Mouse (Mus musculus) frontal cortex, postnatal 36 days (tissue): ENCODE data around the gene Vwce.

ENCODE experiments used
- DNase-seq, 2 experiments: peaks; one replicate each; pipeline ENCODE4 v3.0.0; 2022; ENCODE audit warnings: low spot score in 2 of 2

The Vwce gene

GRCm38 (mm10) chr19:10689470-10690166 is 55.6 kb downstream of the Vwce start:
- DNase-seq: no peak

- no peak for DNase-seq
These were observed 56.3 kb downstream of the Vwce start for GRCm38 (mm10) chr19:10690336-10690735.

DNA sequence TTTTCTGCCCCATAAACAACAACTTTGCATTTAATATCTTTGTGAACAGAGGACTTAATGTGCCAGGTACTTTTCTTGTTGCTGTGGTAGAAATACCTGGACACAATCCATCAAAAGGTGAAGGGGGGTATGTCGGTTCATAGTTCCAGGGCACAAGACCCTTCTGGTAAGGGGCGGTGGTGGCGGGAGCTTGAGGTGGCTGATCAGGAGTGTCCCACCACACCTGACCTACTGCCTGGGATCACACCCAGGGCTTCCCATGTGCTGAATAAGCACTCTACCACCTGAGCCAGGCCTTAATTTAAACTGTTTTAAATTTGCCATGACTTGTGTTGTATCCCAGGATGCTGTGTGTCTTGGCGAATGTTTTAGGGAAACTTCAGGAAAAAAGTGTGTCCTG is 57.1 kb downstream of the Vwce start:
- no peak for DNase-seq

DNA sequence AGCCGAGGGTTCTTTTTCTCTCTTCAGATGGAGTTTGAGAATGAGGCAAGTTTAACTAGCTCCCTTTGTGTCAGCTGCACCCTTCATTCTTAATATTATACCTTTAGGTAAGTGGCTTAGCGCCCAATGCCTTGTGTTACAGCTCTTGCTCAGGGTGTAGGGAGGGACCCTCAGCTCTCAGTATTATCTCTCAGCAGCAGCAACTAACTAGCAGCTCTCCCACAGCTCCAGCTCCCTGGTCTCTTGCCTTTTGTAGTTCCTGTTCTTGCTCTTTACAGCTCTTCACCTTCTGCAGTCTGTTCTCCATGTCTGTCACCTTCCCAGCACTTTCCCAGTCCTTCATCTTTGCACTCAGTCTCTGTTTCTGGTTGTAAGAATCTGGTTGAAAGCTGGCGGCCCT is 57.6 kb downstream of the Vwce start:
- no peak for DNase-seq

DNA sequence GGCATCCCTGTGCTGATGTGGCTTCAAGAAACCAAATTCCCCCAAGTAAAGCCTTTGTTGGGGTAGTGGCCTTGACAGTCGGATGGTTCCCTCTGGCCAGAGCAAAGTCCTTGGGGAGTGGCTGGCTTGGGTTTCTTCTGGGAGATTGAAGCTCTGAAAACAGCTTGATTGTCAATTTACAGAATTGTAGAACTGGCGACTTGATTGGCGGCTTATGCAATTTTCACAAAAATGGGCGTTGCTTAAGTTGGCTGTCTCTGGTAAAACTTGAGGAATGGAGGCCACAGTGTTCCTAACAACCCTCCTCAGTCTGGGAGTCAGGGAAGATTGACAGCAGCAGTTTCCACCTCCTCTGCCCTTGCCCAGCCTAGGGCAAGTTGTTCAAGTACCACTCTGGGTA is 58.3 kb downstream of the Vwce start:
- DNase-seq: no peak

- DNase-seq: no peak
These were observed 60.1 kb downstream of the Vwce start for GRCm38 (mm10) chr19:10693926-10694682.

DNA sequence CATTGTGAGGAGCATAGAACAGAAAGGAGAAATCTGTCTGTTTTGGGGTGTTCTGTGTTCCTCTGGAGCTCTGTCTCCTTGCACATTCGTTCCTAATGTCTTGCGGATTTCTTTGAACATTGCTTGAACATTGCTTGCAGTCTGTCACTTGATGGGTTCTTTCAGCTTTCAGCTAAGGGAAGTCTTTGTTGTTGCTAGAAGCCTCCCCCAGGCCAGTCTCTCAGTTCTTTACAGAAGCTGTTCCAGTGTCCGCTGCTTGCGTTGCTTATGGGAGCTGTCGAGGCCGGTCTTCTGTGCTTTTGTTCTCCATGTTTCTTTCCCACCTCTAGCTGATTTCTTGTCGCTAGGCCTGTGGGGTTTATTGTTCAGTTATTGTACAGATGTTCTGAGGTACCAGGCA is 61.8 kb downstream of the Vwce start:
- no peak for DNase-seq

DNA sequence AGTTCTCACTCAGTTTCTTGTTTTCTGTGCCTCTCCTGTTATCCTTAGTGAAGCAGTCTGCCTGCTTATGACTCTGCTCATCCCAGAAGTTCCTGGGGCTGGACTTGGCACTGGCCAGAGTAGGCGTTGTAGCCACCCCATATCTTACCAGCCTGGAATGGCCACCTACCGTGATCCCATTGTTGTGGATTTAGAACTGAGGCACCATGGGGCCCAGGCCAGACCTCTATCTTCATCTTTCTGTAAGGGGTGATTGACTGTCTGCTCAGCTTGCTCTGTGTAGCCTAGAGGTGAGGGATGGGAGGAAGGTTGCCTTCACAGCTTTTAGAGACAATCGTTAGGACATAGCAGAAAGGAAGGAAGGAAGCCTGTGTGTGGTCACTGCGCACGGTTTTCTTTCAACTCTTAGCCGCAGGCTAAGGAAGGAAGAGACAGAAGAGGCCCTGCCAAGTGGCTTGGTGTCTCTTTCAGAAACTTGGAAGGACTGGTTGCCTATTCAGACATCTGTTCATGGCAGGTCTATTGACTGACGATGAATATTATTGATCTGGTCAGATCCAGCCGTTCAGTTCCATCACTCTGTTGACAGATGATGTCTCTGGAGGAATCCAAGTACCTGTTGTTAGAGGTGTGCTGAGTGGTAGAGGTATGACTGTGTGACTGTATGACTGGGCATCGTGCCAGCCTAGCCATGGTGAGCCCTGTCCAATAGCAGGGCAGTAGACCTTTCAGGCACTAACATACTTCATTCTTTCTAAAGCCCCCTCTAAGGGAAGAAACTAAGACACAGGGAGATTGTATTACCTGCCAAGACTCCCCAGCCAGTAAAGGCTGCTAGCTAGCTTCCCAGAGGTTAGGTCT is 64.3 kb downstream of the Vwce start:
- DNase-seq: no peak

DNA sequence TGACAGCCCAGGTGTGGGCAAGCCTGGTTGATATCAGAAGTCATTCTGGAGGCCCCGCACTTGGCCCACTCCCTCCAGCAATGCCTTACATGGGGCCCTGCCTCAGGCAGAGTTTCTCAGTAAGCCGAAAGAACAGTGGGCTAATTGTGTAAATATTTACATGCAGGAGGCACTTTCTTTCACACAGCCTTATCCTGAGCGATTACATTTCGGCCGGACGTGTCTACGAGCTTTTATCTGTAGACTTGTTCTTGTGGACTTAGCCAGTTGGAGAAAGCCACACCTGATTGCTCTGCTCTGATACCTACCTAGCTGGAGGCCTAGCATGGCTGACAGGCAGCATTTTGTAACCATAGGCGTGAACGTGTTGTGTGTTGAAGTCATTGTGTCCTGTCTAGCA is 65.8 kb downstream of the Vwce start:
- DNase-seq: no peak

- no peak for DNase-seq
These were observed 67.2 kb downstream of the Vwce start for GRCm38 (mm10) chr19:10701013-10701726.

DNA sequence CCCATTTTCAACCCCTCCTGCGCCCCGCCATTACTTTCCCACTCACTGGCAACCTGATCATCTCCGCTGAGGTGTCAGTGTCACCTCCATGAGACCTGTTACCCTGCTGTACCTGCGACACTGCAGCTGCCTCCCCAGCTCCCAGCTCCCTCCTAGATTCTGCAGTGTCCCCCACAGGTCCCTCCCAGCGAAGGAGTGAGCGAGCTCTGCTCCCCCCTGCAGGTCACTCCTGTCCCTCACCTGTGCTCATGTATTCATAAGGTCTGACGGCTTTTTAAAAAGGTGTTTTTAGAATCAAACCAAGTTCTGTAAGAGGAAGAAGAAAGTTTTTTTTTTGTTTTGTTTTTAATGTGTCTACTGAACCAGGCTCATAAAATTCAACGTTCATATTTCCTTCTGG is 68.1 kb downstream of the Vwce start:
- DNase-seq: no peak

DNA sequence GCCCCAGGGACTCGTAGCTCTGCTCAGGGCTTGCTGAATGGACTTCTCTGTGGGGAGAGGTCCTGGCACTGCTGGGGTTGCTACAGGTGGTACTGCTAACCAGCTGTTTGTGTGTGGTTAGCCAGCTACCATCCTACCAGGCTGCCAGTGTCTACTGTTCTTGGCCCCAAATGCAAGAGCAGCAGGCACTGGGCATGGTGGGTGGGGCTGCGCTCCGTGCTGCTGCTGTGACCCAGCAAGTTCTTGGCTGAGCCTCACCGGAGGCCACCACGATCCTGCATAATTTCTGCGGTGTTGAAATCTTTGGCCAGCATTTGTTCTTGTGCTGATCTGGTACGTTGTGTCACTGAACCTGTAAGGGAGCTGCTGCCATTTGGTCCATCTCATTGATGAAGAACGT is 69.5 kb downstream of the Vwce start:
- no peak for DNase-seq

GRCm38 (mm10) chr19:10707087-10707875 is 73.3 kb downstream of the Vwce start:
- no peak for DNase-seq

- no peak for DNase-seq
These were observed 73.9 kb downstream of the Vwce start for GRCm38 (mm10) chr19:10707881-10708280.

- DNase-seq: no peak
These were observed 74.9 kb downstream of the Vwce start for GRCm38 (mm10) chr19:10708900-10709299.

DNA sequence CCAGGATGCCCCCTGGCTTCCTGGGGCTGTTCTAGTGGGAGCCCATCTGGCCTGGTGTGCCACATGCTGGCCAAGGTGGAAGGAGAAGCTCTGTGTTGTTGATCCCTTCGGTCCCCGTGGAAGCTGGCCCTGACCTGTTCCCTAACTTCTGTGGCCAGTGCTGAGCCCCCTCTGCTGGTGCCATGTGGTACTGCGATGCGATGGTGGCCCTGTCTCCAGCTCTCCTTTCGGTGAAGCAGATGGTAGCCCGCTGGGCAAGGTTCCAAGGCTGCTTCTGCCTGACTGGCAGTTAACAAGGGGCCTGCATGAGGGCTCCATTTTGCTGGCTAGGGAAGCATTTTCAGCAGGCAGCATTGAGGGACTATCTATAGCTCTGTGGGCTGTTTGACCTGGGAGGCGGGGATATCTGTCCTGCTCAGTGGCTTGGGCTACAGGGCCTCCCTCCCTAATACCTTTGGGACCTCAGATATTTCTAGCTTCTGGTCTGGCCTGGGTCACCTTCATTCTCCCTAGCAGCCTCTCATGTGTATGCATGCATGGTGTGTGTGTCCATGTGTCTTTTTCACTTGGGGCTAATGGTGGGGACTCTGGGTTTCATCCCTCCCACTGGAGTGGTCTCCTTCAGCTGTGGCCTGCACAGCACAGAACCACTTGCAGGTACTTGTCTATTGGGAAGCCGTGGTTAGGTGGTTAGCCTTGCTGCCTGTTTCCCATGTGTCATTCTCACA is 75.5 kb downstream of the Vwce start:
- DNase-seq: peak; percentile 98

GRCm38 (mm10) chr19:10710088-10710511 is 76.1 kb downstream of the Vwce start:
- DNase-seq: peak; percentile 72 to 79

GRCm38 (mm10) chr19:10710751-10711150 is 76.7 kb downstream of the Vwce start:
- no peak for DNase-seq

DNA sequence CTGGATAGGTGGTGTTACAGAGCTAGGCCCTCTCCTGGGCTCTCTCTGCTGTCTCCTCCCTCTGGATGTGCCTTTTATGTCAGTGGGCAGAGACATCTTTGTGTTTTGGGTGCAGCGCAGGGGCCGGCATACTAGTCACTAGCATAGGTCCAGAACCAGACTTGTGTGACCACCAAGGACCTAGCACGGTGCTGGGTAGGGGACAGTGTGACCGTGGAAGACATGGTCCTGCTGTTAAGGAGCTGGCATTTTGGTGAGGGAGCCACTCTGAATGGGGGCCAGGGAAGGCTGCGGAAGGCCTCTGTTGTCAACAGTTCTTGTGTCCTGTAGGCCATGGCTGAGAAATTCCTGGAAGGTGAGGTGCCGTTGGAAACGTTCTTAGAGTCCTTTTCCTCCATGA is 78.2 kb downstream of the Vwce start:
- no peak for DNase-seq

GRCm38 (mm10) chr19:10712646-10713045 is 78.6 kb downstream of the Vwce start:
- no peak for DNase-seq
